Mouse (Mus musculus) erythroblast, embryonic 14.5 days (primary cell): ENCODE results near the gene Syne2. TPM values are rescaled to one million over a fixed set of nuclear protein-coding genes. Genes with fewer than 3 reads are reported as not detected.

Experiments used
- H3K27me3 ChIP-seq: 2 replicates; pipeline ENCODE4 v1.6.1; 2012; ENCODE audit warnings: inconsistent platforms; ENCODE audit not compliant: control insufficient read depth
- H3K36me3 ChIP-seq: 2 replicates; pipeline ENCODE4 v1.6.1; 2012; ENCODE audit warnings: mild to moderate bottlenecking, inconsistent platforms; ENCODE audit not compliant: control insufficient read depth
- H3K4me1 ChIP-seq: 2 replicates; pipeline ENCODE4 v1.6.1; 2012; ENCODE audit warnings: inconsistent platforms; ENCODE audit not compliant: control insufficient read depth
- H3K4me3 ChIP-seq: replicated peaks from 2 replicates; pipeline ENCODE3; 2012; ENCODE audit warnings: moderate library complexity, mild to moderate bottlenecking, inconsistent platforms
- H3K9me3 ChIP-seq: 2 replicates; pipeline ENCODE4 v1.6.1; 2012; ENCODE audit warnings: low read length, inconsistent platforms, mixed read lengths; ENCODE audit not compliant: control insufficient read depth
- GATA1 ChIP-seq: IDR thresholded peaks from 2 replicates; pipeline ENCODE4 v1.6.1; 2012; ENCODE audit warnings: low read length, inconsistent platforms, mixed read lengths
- TAL1 ChIP-seq: IDR thresholded peaks from 3 replicates; pipeline ENCODE4 v1.6.1; 2012; ENCODE audit warnings: low read length, inconsistent platforms, mixed read lengths
- polyA plus RNA-seq: library from polyadenylated mRNA; stranded (reverse); fragments of >175 nt; gene quantifications from 2 replicates; pipeline ENCODE4 v1.2.3, GENCODE M21; 2012

Syne2 gene
- polyA plus RNA-seq, 1 experiment: not detected

DNA sequence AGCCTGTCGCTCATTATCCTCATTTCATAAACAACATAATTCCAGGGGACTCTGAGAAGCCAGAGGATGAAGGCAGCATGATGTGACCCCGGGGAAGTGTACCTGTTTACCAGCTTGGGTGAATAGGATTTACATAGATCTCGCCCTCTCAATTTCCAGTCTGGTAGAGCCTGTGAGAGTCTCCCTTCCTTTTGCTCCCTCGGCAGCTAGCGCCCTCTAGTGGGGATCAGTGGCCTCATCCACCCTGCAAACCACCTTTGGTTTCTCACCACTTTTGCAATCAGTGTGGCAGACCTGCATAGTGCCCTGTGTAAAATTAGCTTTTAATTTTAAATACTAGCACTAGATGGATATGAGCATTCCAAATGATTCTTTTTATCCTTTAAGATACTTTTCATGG lies 133.4 kb downstream of the Syne2 start:
- no peaks in the 10 kb centered on the region for H3K27me3 ChIP-seq
- no peaks in the 10 kb centered on the region for H3K36me3 ChIP-seq
- H3K9me3 ChIP-seq: no peaks in the 10 kb centered on the region
- no peak overlapping the region for H3K4me3 ChIP-seq
- TF ChIP-seq TAL1: no peak
- no peaks in the 10 kb centered on the region for H3K4me1 ChIP-seq

DNA sequence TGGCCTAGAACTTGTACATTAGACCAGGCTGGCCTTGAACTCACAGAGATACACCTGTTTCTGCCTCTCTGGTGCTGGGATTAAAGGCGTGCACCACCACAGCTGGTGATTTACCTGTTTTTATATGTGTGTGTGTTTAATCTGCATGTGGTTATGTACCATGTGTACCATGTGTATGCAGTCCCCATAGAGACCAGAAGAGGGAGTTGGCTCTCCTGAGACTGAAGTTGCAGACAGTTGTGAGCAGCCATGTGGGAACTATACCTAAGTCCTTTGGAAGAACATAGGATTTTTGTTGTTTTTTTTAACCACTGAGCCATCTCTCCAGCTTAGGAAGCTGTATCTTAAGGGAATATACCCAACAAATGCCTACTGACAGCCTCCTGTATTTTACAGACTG lies 134.1 kb downstream of the Syne2 start:
- TF ChIP-seq GATA1 (no peak), TAL1 (no peak)
- no peaks in the 10 kb centered on the region for H3K36me3 ChIP-seq

DNA sequence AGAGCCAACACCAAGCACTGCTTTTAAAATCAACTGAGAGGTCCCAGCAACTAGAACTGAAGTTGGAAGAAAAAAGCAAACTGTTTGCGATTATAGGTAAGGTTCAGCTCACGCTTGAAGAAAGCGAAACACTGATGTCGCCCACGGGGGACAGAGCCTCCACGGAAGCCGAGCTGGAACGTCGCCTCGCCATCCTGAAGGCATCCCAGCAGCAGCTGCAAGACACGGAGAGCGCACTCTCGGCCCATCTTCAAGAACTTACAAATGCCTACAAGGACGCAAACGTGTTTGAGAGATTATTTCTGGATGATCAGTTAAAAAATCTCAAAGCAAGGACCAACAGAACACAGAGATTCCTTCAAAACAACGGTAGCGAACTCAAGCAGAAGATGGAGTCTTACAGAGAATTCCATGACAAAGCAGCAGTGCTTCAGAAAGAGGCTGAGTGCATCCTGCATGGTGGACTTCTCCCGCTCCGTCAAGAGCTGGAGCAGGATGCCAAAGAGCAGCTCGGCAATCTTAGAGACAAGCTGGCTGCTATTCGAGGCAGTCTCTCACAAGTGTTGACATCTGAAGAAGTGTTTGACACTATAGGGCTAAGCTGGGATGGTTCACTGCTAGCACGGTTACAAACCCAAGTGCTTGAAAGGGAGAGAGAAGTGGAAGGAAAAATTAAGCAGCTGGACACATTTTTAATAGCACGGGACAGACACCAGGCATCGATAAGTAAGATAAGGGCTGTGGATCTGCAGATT lies 148.7 kb downstream of the Syne2 start:
- no peaks in the 10 kb centered on the region for H3K9me3 ChIP-seq
- no peaks in the 10 kb centered on the region for H3K4me1 ChIP-seq
- H3K4me3 ChIP-seq: no peak overlapping the region
- no peaks in the 10 kb centered on the region for H3K27me3 ChIP-seq
- TF ChIP-seq GATA1 (no peak), TAL1 (no peak)
- no peaks in the 10 kb centered on the region for H3K36me3 ChIP-seq

More for the DNA sequence above, 134.1 kb downstream of the Syne2 start:
- Histone ChIP-seq H3K27me3 (no peaks in the 10 kb centered on the region), H3K4me3 (no peak overlapping the region), H3K4me1 (no peaks in the 10 kb centered on the region), H3K9me3 (no peaks in the 10 kb centered on the region)

DNA sequence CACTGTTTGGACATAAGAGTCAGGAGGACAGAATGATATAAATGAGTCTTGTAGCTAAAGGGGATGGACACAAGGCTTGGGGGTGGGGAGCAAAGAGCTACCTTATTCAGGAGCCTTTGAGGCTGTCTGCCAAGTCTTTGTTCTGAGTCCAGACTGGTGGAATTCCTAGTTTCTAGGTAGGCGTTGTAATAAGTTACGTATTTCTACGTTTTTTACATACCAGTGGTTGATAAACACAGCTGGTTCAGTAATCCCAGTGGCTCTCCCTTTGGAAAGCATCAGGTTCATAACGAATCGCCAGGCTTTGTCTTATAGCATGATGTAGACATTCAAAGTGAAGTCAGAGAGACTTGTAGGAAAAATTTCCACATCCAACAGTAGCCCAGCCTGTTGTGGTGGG lies 161.1 kb downstream of the Syne2 start:
- TF ChIP-seq TAL1 (no peak), GATA1 (no peak)
- Histone ChIP-seq H3K4me1 (no peaks in the 10 kb centered on the region), H3K9me3 (no peaks in the 10 kb centered on the region), H3K4me3 (no peak overlapping the region), H3K36me3 (no peaks in the 10 kb centered on the region), H3K27me3 (no peaks in the 10 kb centered on the region)

DNA sequence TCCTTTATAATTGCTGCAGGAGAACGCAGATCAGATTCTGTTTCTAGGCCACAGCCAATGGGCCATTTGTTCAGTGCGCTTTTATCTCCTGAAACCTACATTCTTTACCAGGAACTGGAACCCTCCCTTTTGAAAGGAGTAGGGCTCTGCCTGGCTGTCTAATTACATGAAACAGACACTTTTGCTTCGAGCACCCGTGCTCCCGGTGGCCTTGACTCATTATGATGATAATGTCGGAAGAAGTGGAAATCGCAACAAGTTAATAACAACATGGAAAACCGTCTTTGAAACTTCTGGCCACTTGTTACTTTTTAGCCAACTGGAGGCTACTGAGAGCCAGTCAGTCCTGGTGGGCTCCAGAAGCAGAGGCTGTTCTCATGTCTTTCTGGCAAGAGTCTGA lies 165.4 kb downstream of the Syne2 start:
- H3K27me3 ChIP-seq: no peaks in the 10 kb centered on the region
- no peaks in the 10 kb centered on the region for H3K9me3 ChIP-seq
- H3K4me1 ChIP-seq: no peaks in the 10 kb centered on the region
- H3K4me3 ChIP-seq: no peak overlapping the region
- H3K36me3 ChIP-seq: no peaks in the 10 kb centered on the region
- TF ChIP-seq TAL1: no peak
- no peak for TF ChIP-seq GATA1

DNA sequence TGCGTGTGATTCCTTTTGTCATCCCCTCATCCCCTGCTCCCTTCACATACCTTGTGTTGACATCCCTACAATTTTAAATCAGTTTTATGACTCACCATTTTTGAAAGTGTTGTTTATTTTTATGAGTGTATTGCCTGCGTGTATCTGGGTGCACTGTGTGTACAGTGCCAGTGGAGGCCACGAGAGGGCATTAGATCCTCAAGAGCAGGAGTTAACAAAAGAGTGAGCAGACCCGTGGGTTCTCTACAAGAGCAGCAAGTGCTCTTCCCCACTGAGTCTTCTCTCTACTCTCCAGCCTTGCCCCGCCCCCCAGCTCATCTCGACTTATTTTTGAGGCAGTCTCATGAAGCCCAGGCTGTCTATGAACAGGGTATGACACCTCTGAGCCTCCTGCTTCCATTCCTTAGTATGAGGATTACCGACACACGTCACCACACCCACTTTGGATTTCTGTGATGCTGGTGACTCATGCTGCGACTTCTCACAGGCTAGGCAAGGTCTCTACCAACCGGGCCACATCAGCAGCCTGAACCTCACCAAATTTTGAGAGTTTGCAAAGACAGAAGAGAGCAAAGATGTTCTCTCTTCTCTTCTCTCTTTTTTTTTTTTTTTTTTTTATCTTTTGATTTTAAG lies 174.4 kb downstream of the Syne2 start:
- no peaks in the 10 kb centered on the region for H3K9me3 ChIP-seq

DNA sequence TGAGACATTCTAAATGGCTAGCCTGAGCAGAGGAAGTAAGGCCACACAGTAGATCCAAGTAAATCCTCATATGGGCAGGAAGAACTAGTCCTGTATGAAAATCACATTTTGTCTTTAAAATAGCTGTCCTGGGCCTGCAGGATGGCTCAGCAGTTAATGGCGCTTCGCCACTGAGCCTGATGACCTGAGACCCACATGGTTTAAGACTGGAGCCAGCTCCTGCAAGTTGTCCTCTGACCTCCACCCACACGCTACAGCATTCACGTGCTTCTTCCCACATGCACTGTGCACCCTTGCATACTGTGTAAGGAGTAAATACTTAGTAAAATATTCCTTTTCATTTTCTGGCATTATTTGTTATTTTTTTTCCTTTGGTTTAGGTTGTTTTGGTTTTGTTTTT lies 175.0 kb downstream of the Syne2 start:
- no peaks in the 10 kb centered on the region for H3K27me3 ChIP-seq
- TF ChIP-seq TAL1: no peak
- TF ChIP-seq GATA1: no peak
- no peaks in the 10 kb centered on the region for H3K9me3 ChIP-seq
- H3K4me1 ChIP-seq: no peaks in the 10 kb centered on the region
- no peak overlapping the region for H3K4me3 ChIP-seq
- H3K36me3 ChIP-seq: no peaks in the 10 kb centered on the region

More for the DNA sequence above, 174.4 kb downstream of the Syne2 start:
- Histone ChIP-seq H3K4me3 (no peak overlapping the region), H3K36me3 (no peaks in the 10 kb centered on the region), H3K27me3 (no peaks in the 10 kb centered on the region), H3K4me1 (no peaks in the 10 kb centered on the region)
- no peak for TF ChIP-seq TAL1
- no peak for TF ChIP-seq GATA1

DNA sequence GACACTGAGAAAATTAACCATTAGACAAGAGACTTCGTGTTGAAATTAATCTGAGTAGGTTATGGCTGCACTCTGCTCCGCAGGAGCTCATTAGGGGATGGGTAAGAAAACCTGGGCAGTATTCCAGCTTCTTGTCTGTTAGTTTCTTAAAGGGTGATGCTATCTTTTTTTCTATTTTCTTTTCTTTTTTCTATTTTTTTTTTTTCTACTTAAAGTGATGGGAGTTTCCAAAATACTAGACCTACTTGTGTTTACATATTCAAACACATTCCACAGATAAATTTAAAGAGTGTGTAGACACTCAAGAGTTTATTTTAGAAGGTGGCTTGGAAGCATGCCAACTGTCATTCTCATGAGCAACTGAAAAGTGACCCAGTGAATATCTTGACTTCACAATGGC lies 177.2 kb downstream of the Syne2 start:
- Histone ChIP-seq H3K27me3 (no peaks in the 10 kb centered on the region), H3K4me1 (no peaks in the 10 kb centered on the region), H3K4me3 (no peak overlapping the region), H3K36me3 (no peaks in the 10 kb centered on the region), H3K9me3 (no peaks in the 10 kb centered on the region)
- no peak for TF ChIP-seq GATA1
- TF ChIP-seq TAL1: no peak

DNA sequence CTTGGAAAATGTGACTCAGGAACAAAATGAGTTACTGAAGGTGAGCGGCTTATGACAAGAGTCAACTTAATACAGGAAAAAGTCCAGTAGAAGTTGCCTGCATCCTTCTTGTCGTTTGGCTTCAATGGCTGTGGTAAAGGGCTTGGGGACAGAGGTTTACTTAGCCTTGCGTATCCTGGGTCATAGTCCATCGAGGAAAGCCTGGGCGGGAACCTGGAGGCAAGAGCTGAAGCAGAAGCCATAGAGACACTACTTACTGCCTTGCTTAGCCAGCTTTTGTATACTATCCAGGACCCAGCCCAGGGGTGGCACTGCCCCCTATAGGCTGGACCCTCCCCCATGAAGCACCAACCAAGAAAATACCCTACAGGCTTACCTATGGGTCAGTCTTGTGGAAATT lies 179.6 kb downstream of the Syne2 start:
- TF ChIP-seq GATA1: no peak
- no peak for TF ChIP-seq TAL1
- H3K27me3 ChIP-seq: no peaks in the 10 kb centered on the region

More for the DNA sequence above, 179.6 kb downstream of the Syne2 start:
- no peak overlapping the region for H3K4me3 ChIP-seq
- H3K4me1 ChIP-seq: no peaks in the 10 kb centered on the region
- no peaks in the 10 kb centered on the region for H3K9me3 ChIP-seq
- no peaks in the 10 kb centered on the region for H3K36me3 ChIP-seq
